Mouse (Mus musculus): Measurements from ENCODE around the gene Mfn2.

GRCm38 (mm10) chr4:147867563-147868449, 36.7 kb downstream of the Mfn2 start:
- no peak for TF ChIP-seq CTCF (IDR thresholded peaks at IDR 0.05; ENCODE audit: insufficient read depth, low read depth, low read length)
- no peak for TF ChIP-seq POLR2A (IDR thresholded peaks at IDR 0.05; ENCODE audit: insufficient read depth, low read depth, low read length)
